Mouse (Mus musculus) forebrain, embryonic 16.5 days (tissue): ENCODE data around the gene Ccdc171. TPM values are rescaled to one million over a fixed set of nuclear protein-coding genes. Genes with fewer than 3 reads are reported as not detected.
"Not testable (repeated sequence)": the region's sequence is repeated elsewhere in the genome, so short reads cannot be mapped to it uniquely, and the experiment has no call there.

Experiments
- ATAC-seq: fragments of 200-750 bp; cut with Nextera tagmentation; 2 replicates; pipeline ENCODE4 v1.8.0; 2017; ENCODE audit warnings: mild to moderate bottlenecking, moderate library complexity
- H3K27ac ChIP-seq: fragments of 300-500 bp; sonication (generic); 2 replicates; pipeline ENCODE4 v1.5.1; 2014; ENCODE audit warnings: low read length, control low read depth
- H3K27me3 ChIP-seq: fragments of 300-500 bp; sonication (generic); replicated peaks from 2 replicates; pipeline ENCODE4 v1.6.1; 2014; ENCODE audit warnings: low read length; ENCODE audit not compliant: control insufficient read depth, insufficient read depth
- H3K36me3 ChIP-seq: fragments of 300-500 bp; sonication (generic); 2 replicates; pipeline ENCODE4 v1.6.1; 2014; ENCODE audit not compliant: control insufficient read depth, insufficient read depth
- H3K4me1 ChIP-seq: fragments of 300-500 bp; sonication (generic); replicated peaks from 2 replicates; pipeline ENCODE4 v1.6.1; 2014; ENCODE audit warnings: low read length; ENCODE audit not compliant: control insufficient read depth, insufficient read depth
- H3K4me2 ChIP-seq: fragments of 300-500 bp; sonication (generic); 2 replicates; pipeline ENCODE4 v1.6.1; 2014; ENCODE audit warnings: mild to moderate bottlenecking, low read length, control low read depth
- H3K4me3 ChIP-seq: fragments of 300-500 bp; sonication (generic); replicated peaks from 2 replicates; pipeline ENCODE4 v1.5.1; 2014; ENCODE audit warnings: mild to moderate bottlenecking, low read length, control low read depth
- H3K9ac ChIP-seq: fragments of 300-500 bp; sonication (generic); replicated peaks from 2 replicates; pipeline ENCODE4 v1.6.1; 2014; ENCODE audit warnings: low read depth, low read length, control low read depth
- H3K9me3 ChIP-seq: fragments of 300-500 bp; sonication (generic); 2 replicates; pipeline ENCODE4 v1.6.1; 2016; ENCODE audit warnings: low read length; ENCODE audit not compliant: control insufficient read depth
- WGBS: fragments of 180-500 bp; shearing (Covaris S2); extraction: QIAGEN DNeasy Blood & Tissue Kit; methylation state at CpG from one replicate; pipeline ENCODE4 v1.1.7; 2014; 5-methylcytosine and 5-hydroxymethylcytosine counted together
- polyA plus RNA-seq: library from polyadenylated mRNA; unstranded; fragments of >200 nt; fragmentation: Nextera tagmentation; extraction: Ambion mirVana; gene quantifications from 2 replicates; pipeline ENCODE4 v1.2.1, GENCODE M21; 2015

The Ccdc171 gene
- polyA plus RNA-seq, 1 experiment from 2014 or later, result 6.1 TPM

DNA sequence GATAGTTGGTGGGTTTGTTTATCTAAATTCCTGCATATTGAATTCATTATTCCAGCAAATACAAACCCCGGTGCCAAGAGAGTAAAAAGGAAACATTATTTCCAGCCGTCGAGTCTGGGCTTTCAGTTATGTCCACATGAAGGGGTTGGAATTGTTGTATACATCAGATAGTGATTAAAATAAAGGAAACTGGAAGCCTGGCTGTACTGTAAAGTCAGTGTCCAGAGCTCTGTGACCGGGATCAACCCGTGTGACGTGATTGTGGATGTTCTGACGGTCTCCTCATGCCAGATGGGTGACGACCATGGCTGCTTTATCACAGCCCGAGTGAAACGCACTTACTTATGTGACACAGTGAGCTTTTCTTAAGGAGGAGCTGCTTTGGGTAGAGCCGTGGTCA lies 134.1 kb downstream of the Ccdc171 start:
- Histone ChIP-seq H3K27ac (no peak overlapping the region), H3K4me2 (no peak overlapping the region), H3K4me3 (no peak overlapping the region), H3K36me3 (no peaks in the 10 kb centered on the region), H3K27me3 (no peaks in the 10 kb centered on the region), H3K4me1 (peaks cover 7% of the 10 kb centered on the region), H3K9ac (no peak overlapping the region), H3K9me3 (no peaks in the 10 kb centered on the region)
- WGBS, result 47% methylated on average over 11 of the region's 11 CpGs
- ATAC-seq, result no peak

DNA sequence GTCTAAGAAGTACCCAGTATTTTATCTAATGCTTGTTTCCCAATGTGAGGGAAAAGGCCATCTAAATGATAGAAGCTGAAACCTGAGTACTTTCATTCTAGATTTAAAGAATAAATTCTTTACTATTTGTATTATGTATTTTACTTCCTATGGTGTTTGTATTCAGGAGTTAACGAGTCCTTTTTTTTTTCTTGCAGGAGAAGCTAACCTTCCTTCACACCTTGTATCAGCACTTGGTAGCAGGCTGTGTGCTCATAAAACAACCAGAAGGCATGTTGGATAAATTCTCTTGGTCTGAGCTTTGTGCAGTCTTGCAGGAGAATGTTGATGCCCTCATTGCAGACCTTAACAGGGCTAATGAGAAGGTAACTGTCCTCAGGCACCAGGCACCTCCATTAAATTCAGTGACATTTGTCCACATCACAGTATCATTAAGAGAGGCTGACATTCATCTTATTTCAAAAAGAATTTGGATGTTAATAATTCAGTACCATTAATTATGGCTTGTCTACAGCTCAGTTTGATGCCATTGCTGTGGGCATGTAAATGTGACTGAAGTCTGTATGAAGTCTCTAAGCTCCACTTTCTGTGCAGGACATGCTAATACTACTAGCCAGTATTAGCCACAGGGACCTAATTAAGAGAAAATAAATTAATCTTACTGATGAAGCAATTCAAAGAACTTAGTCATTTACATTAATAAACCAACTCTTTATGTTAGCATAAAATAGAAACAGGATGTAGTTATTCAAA lies 136.3 kb downstream of the Ccdc171 start:
- WGBS, result 54% methylated on average over 1 of the region's 1 CpGs
- no peak overlapping the region for H3K4me3 ChIP-seq
- H3K36me3 ChIP-seq, result no peaks in the 10 kb centered on the region
- H3K9me3 ChIP-seq, result no peaks in the 10 kb centered on the region
- H3K4me1 ChIP-seq, result peaks cover 4% of the 10 kb centered on the region
- H3K27me3 ChIP-seq, result no peaks in the 10 kb centered on the region
- H3K4me2 ChIP-seq, result no peak overlapping the region
- no peak overlapping the region for H3K9ac ChIP-seq
- no peak for ATAC-seq
- no peak overlapping the region for H3K27ac ChIP-seq

DNA sequence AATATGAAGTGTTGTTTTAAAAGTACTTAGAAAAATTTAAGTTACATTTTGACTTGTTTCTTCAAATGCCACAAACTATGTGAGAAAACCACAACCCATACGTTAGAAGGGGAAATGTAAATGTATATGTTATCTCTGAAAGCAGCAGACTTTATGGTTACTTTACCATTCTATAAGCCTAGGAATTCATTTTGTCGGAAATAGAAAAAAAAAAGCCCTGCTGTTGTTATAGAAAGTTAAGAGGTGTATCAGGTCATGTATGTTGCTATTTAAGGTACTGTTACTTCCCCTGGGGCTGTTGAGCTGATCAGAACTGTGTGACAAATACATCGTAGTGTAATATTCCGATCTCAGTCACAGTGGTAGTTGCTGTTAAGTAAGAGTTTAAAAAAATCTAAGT lies 137.0 kb downstream of the Ccdc171 start:
- no peaks in the 10 kb centered on the region for H3K4me1 ChIP-seq
- no peak overlapping the region for H3K4me3 ChIP-seq
- no peaks in the 10 kb centered on the region for H3K36me3 ChIP-seq
- 91% methylated on average over 4 of the region's 4 CpGs for WGBS
- no peak overlapping the region for H3K9ac ChIP-seq
- H3K4me2 ChIP-seq, result no peak overlapping the region
- H3K27me3 ChIP-seq, result no peaks in the 10 kb centered on the region
- no peak overlapping the region for H3K27ac ChIP-seq
- no peak for ATAC-seq
- H3K9me3 ChIP-seq, result no peaks in the 10 kb centered on the region

DNA sequence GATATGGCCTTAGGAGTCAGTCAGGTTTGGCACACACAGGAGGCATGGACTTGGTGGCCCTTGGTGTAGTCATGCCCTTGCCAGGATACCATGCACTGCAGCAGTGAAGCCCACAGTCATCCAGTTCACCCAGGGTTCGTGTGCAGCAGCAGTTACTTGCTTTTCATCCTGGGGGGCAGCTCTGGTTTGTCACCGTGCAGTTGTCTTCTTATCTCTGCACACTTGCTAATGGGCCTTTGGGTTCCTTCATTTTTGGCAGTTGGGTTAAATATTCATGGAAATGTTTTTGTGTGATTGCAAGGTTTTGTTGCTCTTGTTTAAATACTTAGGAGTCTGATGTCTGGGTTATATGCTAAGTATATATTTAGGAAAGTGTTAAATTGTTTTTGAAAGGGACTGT lies 144.2 kb downstream of the Ccdc171 start:
- no peak for ATAC-seq
- Histone ChIP-seq H3K9ac (no peak overlapping the region), H3K36me3 (no peaks in the 10 kb centered on the region), H3K27me3 (no peaks in the 10 kb centered on the region), H3K4me3 (no peak overlapping the region), H3K27ac (no peak overlapping the region), H3K4me2 (no peak overlapping the region), H3K9me3 (no peaks in the 10 kb centered on the region), H3K4me1 (no peaks in the 10 kb centered on the region)
- WGBS, result 74% methylated on average over 2 of the region's 2 CpGs

DNA sequence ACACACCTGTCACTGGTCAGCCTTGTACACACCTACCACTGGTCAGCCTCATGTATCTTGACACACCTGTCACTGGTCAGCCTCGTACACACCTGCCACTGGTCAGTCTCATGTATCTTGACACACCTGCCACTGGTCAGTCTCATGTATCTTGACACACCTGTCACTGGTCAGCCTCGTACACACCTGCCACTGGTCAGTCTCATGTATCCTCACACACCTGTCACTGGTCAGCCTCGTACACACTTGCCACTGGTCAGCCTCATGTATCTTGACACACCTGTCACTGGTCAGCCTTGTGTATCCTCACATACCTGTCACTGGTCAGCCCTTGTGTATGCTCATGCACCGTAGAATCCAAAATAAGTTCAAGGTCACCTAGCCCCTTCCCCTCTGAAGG lies 150.0 kb downstream of the Ccdc171 start:
- not testable (repeated sequence) for H3K27me3 ChIP-seq, H3K4me2 ChIP-seq, H3K9ac ChIP-seq, H3K36me3 ChIP-seq, H3K27ac ChIP-seq, H3K4me1 ChIP-seq, H3K4me3 ChIP-seq, H3K9me3 ChIP-seq, ATAC-seq
- WGBS, result 97% methylated on average over 4 of the region's 4 CpGs

DNA sequence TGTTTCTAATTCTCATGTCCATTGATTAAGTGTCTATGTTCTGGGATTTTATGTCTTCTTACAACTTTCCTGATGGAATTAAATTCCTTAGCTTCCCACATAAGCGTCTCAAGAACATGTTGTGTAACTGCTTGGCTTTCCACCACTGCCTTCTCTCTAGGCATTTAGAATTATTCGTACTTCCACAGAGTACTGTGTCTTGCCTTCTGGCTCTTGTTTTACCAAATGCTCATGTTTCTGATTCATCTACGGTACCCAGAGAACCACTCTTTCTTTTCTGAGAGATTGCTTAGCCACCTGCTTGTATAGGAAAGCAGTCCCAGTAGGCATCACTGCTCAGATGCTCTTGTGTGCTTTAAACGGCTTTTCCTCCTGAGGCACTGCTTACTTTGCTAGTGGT lies 151.1 kb downstream of the Ccdc171 start:
- H3K4me1 ChIP-seq, result no peaks in the 10 kb centered on the region
- no peak overlapping the region for H3K27ac ChIP-seq
- no peak for ATAC-seq
- no peak overlapping the region for H3K9ac ChIP-seq
- H3K4me2 ChIP-seq, result no peak overlapping the region
- H3K9me3 ChIP-seq, result no peaks in the 10 kb centered on the region
- no peaks in the 10 kb centered on the region for H3K36me3 ChIP-seq
- no peak overlapping the region for H3K4me3 ChIP-seq
- WGBS, result 90% methylated on average over 4 of the region's 4 CpGs
- no peaks in the 10 kb centered on the region for H3K27me3 ChIP-seq

DNA sequence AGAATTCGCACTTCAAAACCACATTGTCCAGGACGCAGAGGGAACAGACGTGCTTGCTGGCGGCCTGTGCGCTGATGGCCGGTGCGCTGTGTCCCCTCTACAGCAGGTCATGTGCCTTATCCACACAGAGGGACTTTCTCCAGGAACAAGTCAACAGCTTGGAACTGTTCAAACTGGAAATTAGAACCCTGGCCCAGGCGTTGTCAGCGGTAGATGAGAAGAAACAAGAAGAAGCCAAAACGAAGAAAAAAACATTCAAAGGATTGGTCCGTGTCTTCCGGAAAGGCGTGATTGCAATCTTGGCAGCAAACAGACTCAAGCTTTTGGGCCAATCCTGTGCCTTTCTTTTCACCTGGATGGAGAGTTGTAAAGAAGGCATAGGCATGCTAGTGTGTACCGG lies 155.7 kb downstream of the Ccdc171 start:
- Histone ChIP-seq H3K4me1 (no peaks in the 10 kb centered on the region), H3K27ac (no peak overlapping the region), H3K36me3 (no peaks in the 10 kb centered on the region), H3K4me2 (no peak overlapping the region), H3K9me3 (no peaks in the 10 kb centered on the region), H3K9ac (no peak overlapping the region), H3K27me3 (no peaks in the 10 kb centered on the region), H3K4me3 (no peak overlapping the region)
- WGBS, result 88% methylated on average over 14 of the region's 14 CpGs
- no peak for ATAC-seq

DNA sequence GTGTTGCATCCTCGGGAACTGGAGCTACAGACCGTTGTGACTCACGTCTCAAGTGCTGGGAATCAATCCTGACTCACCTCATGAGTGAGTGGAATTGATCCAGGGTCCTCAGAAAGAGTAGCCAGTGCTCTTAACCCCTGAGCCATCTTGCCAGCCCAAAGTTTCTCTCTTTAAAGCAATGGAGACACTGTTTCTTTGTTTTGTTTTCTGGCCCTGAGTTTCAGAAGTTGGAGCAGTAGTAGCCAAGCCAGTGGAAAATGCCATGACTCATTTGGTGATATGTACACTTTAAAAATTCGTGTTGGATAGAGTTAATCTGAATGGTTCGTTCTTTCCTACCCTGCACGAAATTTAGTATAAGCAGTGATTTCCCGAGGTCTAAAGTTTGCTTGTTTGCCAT lies 157.5 kb downstream of the Ccdc171 start:
- Histone ChIP-seq H3K4me2 (no peak overlapping the region), H3K9me3 (no peaks in the 10 kb centered on the region), H3K4me3 (no peak overlapping the region), H3K27ac (no peak overlapping the region), H3K27me3 (no peaks in the 10 kb centered on the region), H3K4me1 (no peaks in the 10 kb centered on the region), H3K36me3 (no peaks in the 10 kb centered on the region), H3K9ac (no peak overlapping the region)
- ATAC-seq, result no peak
- 90% methylated on average over 7 of the region's 7 CpGs for WGBS

DNA sequence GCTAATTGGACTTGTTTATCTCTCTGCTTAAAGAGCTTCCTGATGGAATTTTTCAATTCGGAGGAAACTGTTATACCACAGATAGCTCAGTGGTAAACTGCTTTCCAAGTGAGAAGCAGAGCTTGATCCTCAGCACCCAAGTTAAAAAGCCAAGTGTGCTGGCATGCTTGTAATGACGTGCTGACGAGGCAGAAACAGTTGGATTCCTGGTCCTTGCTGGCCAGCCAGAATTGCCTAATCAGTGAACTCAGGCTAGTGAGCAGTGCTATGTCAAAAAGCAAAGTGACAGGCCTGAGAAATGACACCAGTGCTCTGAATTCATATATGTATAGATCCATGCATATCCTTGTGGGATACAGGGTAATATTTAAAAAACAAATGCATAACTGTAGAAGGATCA lies 174.8 kb downstream of the Ccdc171 start:
- Histone ChIP-seq H3K4me2 (no peak overlapping the region), H3K9ac (no peak overlapping the region), H3K36me3 (no peaks in the 10 kb centered on the region), H3K4me3 (no peak overlapping the region), H3K27me3 (no peaks in the 10 kb centered on the region), H3K27ac (no peak overlapping the region), H3K9me3 (no peaks in the 10 kb centered on the region), H3K4me1 (no peaks in the 10 kb centered on the region)
- no peak for ATAC-seq
- WGBS, result 68% methylated on average over 3 of the region's 3 CpGs

DNA sequence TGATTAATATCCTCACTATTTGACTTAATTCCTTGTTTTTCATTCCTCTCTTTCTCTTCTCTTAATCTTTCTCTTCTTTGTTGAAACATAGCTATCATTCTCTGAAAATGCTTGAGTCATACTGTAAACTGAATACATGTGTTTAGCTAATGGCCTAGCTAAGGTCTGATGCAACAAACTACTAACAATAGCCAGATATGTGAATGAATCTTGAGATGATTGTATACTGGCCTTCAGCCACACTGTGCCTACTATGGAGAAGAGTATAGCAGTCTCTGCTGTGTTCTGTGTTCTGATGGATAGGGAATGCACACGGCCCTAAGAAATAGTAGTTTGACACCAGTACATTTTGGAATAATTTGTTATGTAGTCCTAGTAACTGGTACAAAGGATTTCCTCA lies 191.7 kb downstream of the Ccdc171 start:
- H3K9me3 ChIP-seq, result no peaks in the 10 kb centered on the region
- H3K4me2 ChIP-seq, result no peak overlapping the region
- H3K27ac ChIP-seq, result no peak overlapping the region
- peaks cover 4% of the 10 kb centered on the region for H3K4me1 ChIP-seq
- H3K36me3 ChIP-seq, result no peaks in the 10 kb centered on the region
- no peak overlapping the region for H3K9ac ChIP-seq
- WGBS, result 50% methylated on average over 1 of the region's 1 CpGs
- no peaks in the 10 kb centered on the region for H3K27me3 ChIP-seq
- H3K4me3 ChIP-seq, result no peak overlapping the region
- ATAC-seq, result no peak
